Mouse (Mus musculus): ENCODE results near the gene Atp8b4. TPM values are rescaled to one million over a fixed set of nuclear protein-coding genes. Genes with fewer than 3 reads are reported as not detected.

Atp8b4 gene
- polyA plus RNA-seq, 1 experiment from 2014 or later, result 0.12 TPM

DNA sequence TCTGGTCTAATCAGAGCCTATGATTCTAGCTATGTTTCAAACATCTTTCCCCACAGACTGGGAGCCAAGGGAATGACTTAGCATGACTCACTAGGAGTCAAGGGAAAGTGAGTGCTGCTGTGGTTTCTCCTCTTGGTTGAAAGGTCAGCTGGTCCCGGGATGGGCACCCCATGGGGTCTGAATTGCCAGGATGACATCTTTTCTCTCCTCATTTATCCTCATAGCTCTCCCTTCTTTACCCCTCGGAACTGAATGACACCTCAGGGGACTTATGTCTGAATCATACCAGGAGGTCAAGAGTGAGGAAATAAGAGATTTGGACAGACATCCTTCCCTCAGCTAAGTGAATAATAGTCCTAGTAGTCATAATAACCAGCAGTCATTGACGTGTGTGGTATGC is 197.2 kb downstream of the Atp8b4 start:
- Histone ChIP-seq H3K9me3 (no peaks in the 10 kb centered on the region), H3K4me3 (no peak overlapping the region), H3K27ac (replicated peaks) (no peak overlapping the region), H3K27me3 (no peaks in the 10 kb centered on the region), H3K4me1 (replicated peaks) (no peaks in the 10 kb centered on the region), H3K4me2 (no peak overlapping the region), H3K9ac (no peak overlapping the region), H3K36me3 (no peaks in the 10 kb centered on the region)
- 42% methylated on average over 3 of the region's 3 CpGs for WGBS
- no peak for ATAC-seq (ENCODE audit: low FRiP score, low read depth)

DNA sequence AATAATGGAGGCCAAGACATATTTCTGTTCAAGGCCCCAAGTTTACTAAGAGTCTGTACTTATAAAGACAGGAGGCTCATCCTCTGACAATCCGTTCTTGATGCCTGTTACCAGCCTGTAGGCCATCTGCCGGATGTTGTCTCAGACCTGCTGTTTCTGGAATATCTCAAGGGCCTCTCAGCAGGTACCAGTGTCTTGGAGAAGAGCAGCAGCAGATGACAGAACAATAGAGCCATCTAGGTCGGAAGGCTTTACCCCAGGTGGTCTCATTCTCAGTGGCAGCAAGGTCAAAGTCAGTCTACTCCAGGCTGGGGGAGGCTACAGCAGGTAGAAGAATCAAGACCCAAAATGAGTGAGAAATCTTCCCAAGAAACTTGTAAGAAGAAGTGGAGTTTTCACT is 198.1 kb downstream of the Atp8b4 start:
- ATAC-seq (ENCODE audit: low FRiP score, low read depth), result no peak
- Histone ChIP-seq H3K9me3 (no peaks in the 10 kb centered on the region), H3K27me3 (no peaks in the 10 kb centered on the region), H3K27ac (replicated peaks) (no peak overlapping the region), H3K9ac (no peak overlapping the region), H3K36me3 (no peaks in the 10 kb centered on the region), H3K4me2 (no peak overlapping the region), H3K4me1 (replicated peaks) (no peaks in the 10 kb centered on the region), H3K4me3 (no peak overlapping the region)
- WGBS, result 57% methylated on average over 3 of the region's 3 CpGs

DNA sequence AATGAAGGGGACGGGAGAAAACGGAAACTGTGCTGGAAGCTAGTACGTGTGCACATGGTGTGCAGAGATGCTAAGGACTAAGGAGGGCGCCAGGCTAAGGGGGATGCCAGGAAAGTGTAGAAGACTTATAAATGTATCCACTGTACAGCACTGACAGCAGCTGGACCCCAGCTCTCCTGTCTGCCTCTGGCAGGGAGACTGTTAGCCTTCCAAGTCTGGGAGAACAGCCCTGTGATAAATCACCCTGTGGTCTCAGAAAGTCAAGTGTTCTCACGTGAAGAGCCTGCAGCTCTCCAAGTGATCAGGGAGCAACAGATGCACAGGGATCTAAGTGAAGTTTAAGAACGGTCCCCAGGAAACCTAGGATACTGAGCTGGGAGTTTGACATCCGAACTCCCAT is 209.8 kb downstream of the Atp8b4 start:
- no peak overlapping the region for H3K4me3 ChIP-seq
- H3K9ac ChIP-seq, result no peak overlapping the region
- no peaks in the 10 kb centered on the region for H3K36me3 ChIP-seq
- H3K27me3 ChIP-seq, result no peaks in the 10 kb centered on the region
- no peak for ATAC-seq (ENCODE audit: low FRiP score, low read depth)
- WGBS, result 87% methylated on average over 7 of the region's 7 CpGs
- no peak overlapping the region for H3K27ac ChIP-seq (replicated peaks)
- H3K9me3 ChIP-seq, result no peaks in the 10 kb centered on the region
- no peaks in the 10 kb centered on the region for H3K4me1 ChIP-seq (replicated peaks)
- no peak overlapping the region for H3K4me2 ChIP-seq

DNA sequence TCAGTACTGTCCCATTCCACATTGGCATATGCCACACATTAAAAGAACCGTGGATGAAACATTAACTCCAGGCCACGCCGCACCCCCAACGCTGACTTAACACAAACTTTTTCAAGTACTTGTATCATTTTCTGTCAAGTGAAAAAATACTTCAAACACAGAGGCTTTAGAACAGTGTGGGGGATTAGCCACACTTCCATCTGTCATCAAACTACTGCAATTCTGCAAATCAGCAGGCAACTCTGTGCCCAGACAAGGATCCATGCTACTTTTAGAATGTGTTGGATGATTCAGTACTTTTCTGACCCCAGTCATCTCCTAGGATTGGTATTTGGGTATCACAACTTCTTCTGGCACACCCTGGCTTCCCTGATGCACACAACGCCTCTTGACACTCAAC is 212.5 kb downstream of the Atp8b4 start:
- Histone ChIP-seq H3K4me2 (no peak overlapping the region), H3K36me3 (no peaks in the 10 kb centered on the region), H3K4me1 (replicated peaks) (no peaks in the 10 kb centered on the region), H3K27me3 (no peaks in the 10 kb centered on the region), H3K9me3 (no peaks in the 10 kb centered on the region), H3K4me3 (no peak overlapping the region), H3K9ac (no peak overlapping the region), H3K27ac (replicated peaks) (no peak overlapping the region)
- 96% methylated on average over 5 of the region's 5 CpGs for WGBS
- no peak for ATAC-seq (ENCODE audit: low FRiP score, low read depth)

DNA sequence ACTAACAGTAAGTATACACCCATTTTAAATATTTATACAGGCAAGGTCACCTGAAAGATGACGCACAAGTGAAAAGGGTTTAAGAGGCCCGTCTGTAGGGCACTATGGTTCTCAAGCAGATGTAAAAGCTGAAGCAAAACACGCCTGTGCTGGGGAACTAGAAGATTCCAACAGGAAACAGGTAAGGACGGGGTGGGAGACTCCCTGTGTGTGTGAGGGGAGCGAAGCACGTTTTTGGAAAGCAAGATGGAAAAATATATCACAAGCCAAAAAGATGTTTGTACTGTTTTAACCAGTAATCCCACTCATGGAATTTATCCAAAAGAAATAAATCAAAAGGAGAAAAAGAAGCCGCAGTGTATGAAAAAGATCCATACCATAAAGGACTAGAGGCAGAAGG is 214.1 kb downstream of the Atp8b4 start:
- Histone ChIP-seq H3K4me3 (no peak overlapping the region), H3K9me3 (no peaks in the 10 kb centered on the region), H3K27ac (replicated peaks) (no peak overlapping the region), H3K36me3 (no peaks in the 10 kb centered on the region), H3K4me2 (no peak overlapping the region), H3K27me3 (no peaks in the 10 kb centered on the region), H3K4me1 (replicated peaks) (no peaks in the 10 kb centered on the region), H3K9ac (no peak overlapping the region)
- 84% methylated on average over 7 of the region's 7 CpGs for WGBS
- ATAC-seq (ENCODE audit: low FRiP score, low read depth), result no peak

DNA sequence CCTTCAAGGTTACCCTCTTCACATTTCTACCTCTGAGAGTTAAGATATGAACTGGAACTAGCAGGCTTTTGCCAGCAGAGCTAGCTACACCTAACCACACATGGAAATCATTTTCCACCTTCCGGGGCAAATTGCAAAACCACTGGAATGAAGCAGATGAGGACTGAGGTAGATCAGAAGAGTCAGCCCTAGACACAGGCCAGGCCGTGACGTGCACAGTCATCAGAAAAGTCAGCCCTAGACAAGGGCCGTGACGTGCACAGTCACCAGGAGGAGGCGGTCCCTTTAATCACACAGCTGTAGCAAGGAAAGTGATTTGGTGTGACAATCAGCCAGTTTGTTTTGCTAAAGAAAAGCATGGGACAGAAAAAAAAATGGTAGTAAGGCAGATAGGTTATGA is 216.4 kb downstream of the Atp8b4 start:
- Histone ChIP-seq H3K4me3 (no peak overlapping the region), H3K36me3 (no peaks in the 10 kb centered on the region), H3K27me3 (no peaks in the 10 kb centered on the region), H3K27ac (replicated peaks) (no peak overlapping the region), H3K4me1 (replicated peaks) (no peaks in the 10 kb centered on the region), H3K4me2 (no peak overlapping the region), H3K9me3 (no peaks in the 10 kb centered on the region), H3K9ac (no peak overlapping the region)
- WGBS, result 80% methylated on average over 6 of the region's 6 CpGs
- ATAC-seq (ENCODE audit: low FRiP score, low read depth), result no peak

DNA sequence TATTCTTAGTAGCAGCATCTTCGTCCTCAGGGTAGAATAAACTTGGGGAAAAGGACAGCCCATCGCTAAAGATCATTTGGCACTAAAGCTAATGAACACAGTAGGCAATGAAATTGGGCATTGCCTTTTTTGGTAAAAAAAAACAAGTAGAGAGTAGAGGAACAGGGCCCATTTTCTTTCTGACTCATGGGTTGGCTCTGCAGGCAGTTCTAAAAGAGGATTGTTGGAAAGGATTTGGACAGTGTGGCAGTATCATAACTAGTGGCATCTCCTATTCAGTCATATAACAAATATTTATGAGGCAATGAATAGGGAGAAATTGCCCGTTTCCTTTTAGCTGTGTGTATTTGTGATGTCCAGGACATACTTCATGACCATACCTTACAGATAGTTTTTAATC is 217.4 kb downstream of the Atp8b4 start:
- ATAC-seq (ENCODE audit: low FRiP score, low read depth), result no peak

DNA sequence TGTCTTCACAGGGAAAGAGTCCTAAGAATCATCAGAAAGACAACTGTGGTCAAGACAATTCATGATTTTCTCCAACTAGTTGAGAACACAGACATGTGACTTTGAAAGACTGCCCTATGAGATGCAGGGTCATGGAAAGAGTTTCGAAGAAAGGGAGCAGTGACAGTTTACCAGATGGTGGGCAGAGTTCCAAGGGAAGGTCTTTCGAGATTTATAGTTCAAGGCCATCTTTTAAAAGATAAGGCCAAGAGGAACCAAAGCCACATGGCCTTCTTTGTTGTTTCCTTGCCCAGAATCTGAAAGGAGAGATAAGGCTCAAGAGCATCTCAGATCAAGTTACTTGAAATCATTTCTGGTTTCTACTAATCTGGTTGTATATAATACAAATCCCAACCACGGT is 225.0 kb downstream of the Atp8b4 start:
- Histone ChIP-seq H3K27ac (replicated peaks) (no peak overlapping the region), H3K4me2 (no peak overlapping the region), H3K27me3 (no peaks in the 10 kb centered on the region), H3K9me3 (no peaks in the 10 kb centered on the region), H3K4me1 (replicated peaks) (no peaks in the 10 kb centered on the region), H3K9ac (no peak overlapping the region), H3K36me3 (no peaks in the 10 kb centered on the region), H3K4me3 (no peak overlapping the region)
- no peak for ATAC-seq (ENCODE audit: low FRiP score, low read depth)
- 87% methylated on average over 3 of the region's 3 CpGs for WGBS

More for the DNA sequence above, 217.4 kb downstream of the Atp8b4 start:
- no peaks in the 10 kb centered on the region for H3K27me3 ChIP-seq
- H3K4me1 ChIP-seq (replicated peaks), result no peaks in the 10 kb centered on the region
- no peaks in the 10 kb centered on the region for H3K9me3 ChIP-seq
- H3K4me2 ChIP-seq, result no peak overlapping the region
- no peak overlapping the region for H3K9ac ChIP-seq
- no peak overlapping the region for H3K4me3 ChIP-seq
- no peaks in the 10 kb centered on the region for H3K36me3 ChIP-seq
- H3K27ac ChIP-seq (replicated peaks), result no peak overlapping the region
- WGBS, result 74% methylated on average over 3 of the region's 3 CpGs

DNA sequence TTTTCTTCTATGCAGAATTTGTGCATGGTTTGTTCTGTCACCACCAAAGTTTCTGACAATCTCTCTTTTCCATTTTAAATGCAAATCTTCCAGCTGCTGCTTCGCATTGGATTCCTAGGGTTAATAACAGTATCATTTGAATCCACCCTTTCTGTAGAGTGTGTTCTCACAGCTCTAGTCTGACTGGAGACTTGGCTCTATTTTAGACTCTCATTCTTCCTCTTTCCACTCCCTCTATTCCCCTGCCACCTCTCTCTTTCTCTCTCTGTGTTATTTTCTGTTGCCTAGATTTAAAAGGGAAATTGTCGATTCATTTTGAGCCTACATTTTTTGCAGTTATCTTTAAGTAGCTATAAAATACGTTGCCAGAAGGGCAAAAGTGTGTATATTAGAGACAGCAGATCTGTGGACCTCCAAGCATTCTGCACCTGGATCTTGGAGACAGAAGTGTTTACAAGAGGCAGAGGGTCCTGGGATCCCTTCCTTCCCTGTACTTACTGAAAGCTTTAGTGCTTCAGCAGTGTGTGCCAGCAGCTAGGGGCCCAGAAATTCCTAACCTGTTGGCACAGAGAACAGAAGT is 225.6 kb downstream of the Atp8b4 start:
- Histone ChIP-seq H3K4me3 (no peak overlapping the region), H3K9ac (no peak overlapping the region), H3K27me3 (no peaks in the 10 kb centered on the region), H3K4me2 (no peak overlapping the region), H3K27ac (replicated peaks) (no peak overlapping the region), H3K4me1 (replicated peaks) (no peaks in the 10 kb centered on the region), H3K9me3 (no peaks in the 10 kb centered on the region), H3K36me3 (no peaks in the 10 kb centered on the region)
- WGBS, result 82% methylated on average over 3 of the region's 3 CpGs
- no peak for ATAC-seq (ENCODE audit: low FRiP score, low read depth)

DNA sequence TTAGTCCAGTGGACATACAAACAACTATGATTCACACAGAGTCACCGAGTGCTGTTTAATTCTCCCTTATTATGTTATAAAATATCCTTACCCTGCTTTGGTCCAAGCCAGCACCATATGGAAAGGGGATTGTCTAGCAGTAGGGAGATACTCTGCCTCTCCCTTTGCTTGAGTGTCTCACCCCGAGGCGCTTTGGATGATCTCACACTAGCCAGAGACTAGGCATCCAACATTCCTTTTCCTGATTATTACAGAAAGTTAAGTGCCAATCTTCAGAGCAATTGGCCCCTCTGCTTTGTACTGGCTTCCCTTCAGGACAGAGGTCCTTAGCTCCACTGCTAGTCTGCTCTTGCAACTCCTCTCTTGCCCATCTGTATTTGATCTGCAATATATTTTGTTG is 226.2 kb downstream of the Atp8b4 start:
- Histone ChIP-seq H3K9ac (no peak overlapping the region), H3K4me2 (no peak overlapping the region), H3K9me3 (no peaks in the 10 kb centered on the region), H3K4me3 (no peak overlapping the region), H3K4me1 (replicated peaks) (no peaks in the 10 kb centered on the region), H3K36me3 (no peaks in the 10 kb centered on the region), H3K27ac (replicated peaks) (no peak overlapping the region), H3K27me3 (no peaks in the 10 kb centered on the region)
- no peak for ATAC-seq (ENCODE audit: low FRiP score, low read depth)
- WGBS, result 91% methylated on average over 3 of the region's 3 CpGs

Other genes starting within 250 kb of the Atp8b4 start
- gene Slc27a2, start 51.7 kb upstream of the Atp8b4 start, polyA plus RNA-seq (2015; fragmentation: Nextera tagmentation; extraction: Ambion mirVana), result 10.5 and 10.7 TPM in 2 replicates
- 0.98 and 1.7 TPM in 2 replicates for gene Hdc, start 118.6 kb upstream of the Atp8b4 start, polyA plus RNA-seq (2015; fragmentation: Nextera tagmentation; extraction: Ambion mirVana)
- 37.3 and 45.1 TPM in 2 replicates for gene Gabpb1, start 175.7 kb upstream of the Atp8b4 start, polyA plus RNA-seq (2015; fragmentation: Nextera tagmentation; extraction: Ambion mirVana)
- 28.9 and 29.6 TPM in 2 replicates for gene Usp8, start 206.7 kb upstream of the Atp8b4 start, polyA plus RNA-seq (2015; fragmentation: Nextera tagmentation; extraction: Ambion mirVana)